Comparison of ENCODE assay signal across 10 mouse cellular contexts in genomic region chr3:97124193-97124592, GRCm38 (mm10). TPM values are rescaled to one million over a fixed set of nuclear protein-coding genes. Genes with fewer than 3 reads are reported as not detected.
DNase-seq lines count a peak whose midpoint lies in the region; ATAC-seq and TF ChIP-seq lines count a peak whose summit lies in the region.
"Had no signal": no experiment of that assay in that cellular context is flagged by ENCODE, and none has a peak within 500 bp of the region (broad histone marks: within the 10 kb centered on the region; RNA-seq: fewer than 3 reads in every experiment).

No protein-coding gene starts in this region.

- DNase-seq in kidney, postnatal 0 days (ENCODE audit: low spot score), result peak; percentile 44
- no peak for DNase-seq in kidney, postnatal 25 days
- DNase-seq in lung, postnatal 14 days, result peak; percentile 22
- DNase-seq in thymus, postnatal 10 days (ENCODE audit: low spot score in 2 of 2), result peak; percentile 61 to 68
- DNase-seq in frontal cortex, postnatal 10 days (ENCODE audit: low spot score in 2 of 2), result no peak
- DNase-seq in layer of hippocampus, adult 2 months (ENCODE audit: low spot score in 2 of 2), result no peak
- no peak for DNase-seq in urinary bladder, postnatal 4 days (ENCODE audit: low spot score in 2 of 2)
- DNase-seq: cerebellum, postnatal 10 days had no signal

- no peaks in the 10 kb centered on the region for H3K9me3 ChIP-seq in kidney, postnatal 0 days (replicated peaks; ENCODE audit: low read length)
- no peaks in the 10 kb centered on the region for H3K9me3 ChIP-seq in heart, embryonic 13.5 days
- H3K9me3 ChIP-seq: stomach, embryonic 15.5 days had no signal

- H3K27me3 ChIP-seq in kidney, postnatal 0 days (ENCODE audit: insufficient read depth, low read length), result no peaks in the 10 kb centered on the region
- H3K27me3 ChIP-seq in heart, embryonic 13.5 days (replicated peaks), result no peaks in the 10 kb centered on the region
- H3K27me3 ChIP-seq: stomach, embryonic 15.5 days had no signal

- no peak for TF ChIP-seq CTCF in kidney, postnatal 0 days (IDR thresholded peaks at IDR 0.05; ENCODE audit: low read depth)
- no peak for TF ChIP-seq CTCF in layer of hippocampus, adult 2 months (conservative IDR thresholded peaks at IDR 0.05)

- H3K4me3 ChIP-seq in kidney, postnatal 0 days (replicated peaks; ENCODE audit: low read depth, low read length), result no peak overlapping the region
- H3K4me3 ChIP-seq in heart, embryonic 13.5 days, result no peak overlapping the region
- H3K4me3 ChIP-seq in layer of hippocampus, adult 2 months, result no peak overlapping the region
- H3K4me3 ChIP-seq: stomach, embryonic 15.5 days had no signal

- no peak overlapping the region for H3K9ac ChIP-seq in kidney, postnatal 0 days (ENCODE audit: low read depth, low read length)
- H3K9ac ChIP-seq in heart, embryonic 13.5 days, result 0 out of 2 replicates have a peak overlapping the region, but pooled peaks have one; percentile 10
- H3K9ac ChIP-seq: stomach, embryonic 15.5 days had no signal

- H3K4me2 ChIP-seq in kidney, postnatal 0 days (ENCODE audit: low read length), result no peak overlapping the region
- H3K4me2 ChIP-seq in heart, embryonic 13.5 days, result peak overlapping the region; percentile 30
- H3K4me2 ChIP-seq: stomach, embryonic 15.5 days had no signal

- H3K4me1 ChIP-seq in kidney, postnatal 0 days (replicated peaks; ENCODE audit: insufficient read depth, low read length), result no peaks in the 10 kb centered on the region
- H3K4me1 ChIP-seq in heart, embryonic 13.5 days, result peaks cover 13% of the 10 kb centered on the region
- H3K4me1 ChIP-seq: stomach, embryonic 15.5 days had no signal

- H3K36me3 ChIP-seq in kidney, postnatal 0 days (ENCODE audit: insufficient read depth, low read length), result no peaks in the 10 kb centered on the region
- H3K36me3 ChIP-seq in heart, embryonic 13.5 days, result no peaks in the 10 kb centered on the region
- H3K36me3 ChIP-seq: stomach, embryonic 15.5 days had no signal

- no peak overlapping the region for H3K27ac ChIP-seq in kidney, postnatal 0 days
- no peak overlapping the region for H3K27ac ChIP-seq in heart, embryonic 13.5 days (replicated peaks)
- no peak overlapping the region for H3K27ac ChIP-seq in layer of hippocampus, adult 2 months
- H3K27ac ChIP-seq: stomach, embryonic 15.5 days had no signal

- ATAC-seq in kidney, postnatal 0 days (replicated peaks; ENCODE audit: low FRiP score, low read depth), result no peak
- ATAC-seq in heart, embryonic 13.5 days (ENCODE audit: extremely low read depth, insufficient number of reproducible peaks, low FRiP score, low TSS enrichment), result peak; percentile 76; the same call in 1 of the 2 replicates

- 29% methylated on average over 7 of the region's 7 CpGs for WGBS in kidney, postnatal 0 days
- WGBS in heart, embryonic 13.5 days, result 24% methylated on average over 7 of the region's 7 CpGs

RNA-seq across cellular contexts. Expression of gene Acp6, which starts 34.4 kb away (rescaled TPM):
- polyA plus RNA-seq in kidney, postnatal 0 days (2015; fragmentation: Nextera tagmentation; extraction: Ambion mirVana), result 54.2 and 56.6 TPM in 2 replicates
- polyA plus RNA-seq in heart, embryonic 13.5 days (2015; fragmentation: Nextera tagmentation; extraction: Ambion mirVana), result 53.0 and 61.0 TPM in 2 replicates
- total RNA-seq in layer of hippocampus, adult 2 months (2021), result 10 to 100 TPM; 35.9 to 37.7 TPM

Comparison
In these comparisons a context has a peak if more than half of its experiments do, and no peak if none do; other contexts are left out.
1. DNase-seq: peak in kidney, postnatal 0 days (single experiment), lung, postnatal 14 days (single experiment) and thymus, postnatal 10 days (2 of 2); none in kidney, postnatal 25 days (0 of 2), frontal cortex, postnatal 10 days (0 of 2), layer of hippocampus, adult 2 months (0 of 2) and urinary bladder, postnatal 4 days (0 of 2).